Mouse (Mus musculus) E14TG2a.4 (cell line): ENCODE results near the gene Bbs9.

ENCODE experiments used
- CTCF ChIP-seq: conservative IDR thresholded peaks from 2 replicates; pipeline ENCODE4 v1.5.1; 2014; ENCODE audit warnings: low read length
- NANOG ChIP-seq: IDR thresholded peaks from 2 replicates; pipeline ENCODE4 v1.6.1; 2014; ENCODE audit warnings: borderline replicate concordance, low read length, mixed read lengths
- POU5F1 ChIP-seq: IDR thresholded peaks from 2 replicates; pipeline ENCODE4 v1.6.1; 2014; ENCODE audit warnings: low read length, borderline replicate concordance

DNA sequence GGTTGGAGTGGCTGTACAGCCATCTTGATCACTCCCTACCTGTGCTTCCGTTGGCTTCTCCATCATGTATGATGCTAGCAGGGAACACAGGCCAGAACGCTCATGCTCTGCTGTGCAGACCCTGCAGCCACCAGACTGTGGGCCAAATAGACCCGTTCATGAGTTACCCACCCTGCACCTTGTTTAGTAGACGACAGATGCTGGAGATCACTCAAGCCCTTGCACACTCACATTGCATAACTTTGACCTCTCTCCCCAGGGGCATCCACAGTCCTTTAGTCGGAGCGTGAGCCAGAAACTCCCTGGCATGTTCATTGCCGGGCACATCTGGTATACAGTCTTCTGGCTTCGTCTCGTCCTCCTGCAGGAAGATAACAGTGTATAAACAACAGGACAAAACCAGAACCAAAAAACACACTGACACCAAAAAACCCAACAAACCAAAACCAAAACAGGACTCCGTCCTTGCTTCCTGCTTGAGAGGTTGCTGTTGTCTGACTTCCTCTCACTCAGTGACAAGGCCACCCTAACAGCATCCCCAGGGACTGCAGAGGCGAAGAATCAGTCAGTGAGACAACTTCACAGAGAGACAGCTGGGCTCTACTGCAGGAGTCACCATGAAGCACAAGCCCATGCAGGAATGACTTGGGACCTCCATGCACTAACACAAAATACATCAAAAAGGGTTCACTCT lies 18.2 kb upstream of the Bbs9 start:
- TF ChIP-seq CTCF (no peak), NANOG (no peak), POU5F1 (no peak)
